Mouse (Mus musculus): ENCODE results near the gene Wdr44. TPM values are rescaled to one million over a fixed set of nuclear protein-coding genes. Genes with fewer than 3 reads are reported as not detected.
"Not testable (repeated sequence)": the region's sequence is repeated elsewhere in the genome, so short reads cannot be mapped to it uniquely, and the experiment has no call there.

The Wdr44 gene
- polyA plus RNA-seq, 2 experiments = 4.7 to 13.3 TPM

- no peaks in the 10 kb centered on the region for H3K36me3 ChIP-seq (ENCODE audit: control insufficient read depth, insufficient read depth, low read length)
- H3K4me3 ChIP-seq (replicated peaks; ENCODE audit: low read length) = no peak overlapping the region
- 39% methylated on average over 1 of the region's 1 CpGs for WGBS
- H3K4me2 ChIP-seq (replicated peaks; ENCODE audit: low read depth, low read length, severe bottlenecking) = no peak overlapping the region
- H3K27me3 ChIP-seq (ENCODE audit: control insufficient read depth, insufficient read depth, low read length) = no peaks in the 10 kb centered on the region
- H3K9me3 ChIP-seq (ENCODE audit: control insufficient read depth, low read length) = no peaks in the 10 kb centered on the region
- DNase-seq (ENCODE audit: low spot score) (no peak), ATAC-seq (ENCODE audit: low FRiP score, low read depth) (no peak)
- H3K9ac ChIP-seq (ENCODE audit: low read depth, low read length, severe bottlenecking) = no peak overlapping the region
- H3K4me1 ChIP-seq (ENCODE audit: control insufficient read depth, insufficient read depth, low read length) = no peaks in the 10 kb centered on the region
- H3K27ac ChIP-seq (replicated peaks; ENCODE audit: low read depth, low read length) = no peak overlapping the region
- no peak for TF ChIP-seq POLR2A (IDR thresholded peaks at IDR 0.05; ENCODE audit: borderline replicate concordance, extremely low read depth, insufficient read depth, insufficient read length)
Observed at GRCm38 (mm10) chrX:23767849-23768248, 75.0 kb downstream of the Wdr44 start.

DNA sequence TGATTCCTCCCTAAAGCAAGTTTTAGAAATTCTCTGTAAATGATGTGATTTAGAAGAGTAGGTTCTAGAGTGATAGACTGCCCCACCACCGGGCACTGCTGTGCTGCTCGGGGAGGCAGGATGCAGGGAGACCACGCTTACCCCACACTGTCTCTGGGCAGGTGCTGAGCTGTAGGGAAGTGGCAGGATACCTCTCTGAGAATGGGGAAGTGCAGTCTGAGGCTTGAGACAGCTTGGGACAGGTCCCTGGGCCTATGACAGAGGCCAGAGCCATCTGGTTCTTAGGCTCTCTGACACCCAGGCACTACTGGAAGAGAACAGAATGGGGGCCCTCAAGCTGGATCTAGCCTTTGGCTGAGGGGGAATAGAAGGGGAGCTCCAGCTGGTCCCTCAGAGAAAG lies 114.3 kb downstream of the Wdr44 start:
- Histone ChIP-seq H3K9me3 (ENCODE audit: control insufficient read depth, low read length) (no peaks in the 10 kb centered on the region), H3K4me2 (replicated peaks; ENCODE audit: low read depth, low read length, severe bottlenecking) (no peak overlapping the region), H3K4me1 (ENCODE audit: control insufficient read depth, insufficient read depth, low read length) (no peaks in the 10 kb centered on the region), H3K27ac (replicated peaks; ENCODE audit: low read depth, low read length) (no peak overlapping the region), H3K4me3 (replicated peaks; ENCODE audit: low read length) (no peak overlapping the region), H3K9ac (ENCODE audit: low read depth, low read length, severe bottlenecking) (no peak overlapping the region), H3K27me3 (ENCODE audit: control insufficient read depth, insufficient read depth, low read length) (no peaks in the 10 kb centered on the region), H3K36me3 (ENCODE audit: control insufficient read depth, insufficient read depth, low read length) (no peaks in the 10 kb centered on the region)
- no peak for TF ChIP-seq POLR2A (IDR thresholded peaks at IDR 0.05; ENCODE audit: borderline replicate concordance, extremely low read depth, insufficient read depth, insufficient read length)
- no peak for ATAC-seq (ENCODE audit: low FRiP score, low read depth)
- WGBS = 92% methylated on average over 3 of the region's 3 CpGs
- DNase-seq (ENCODE audit: low spot score) = no peak

GRCm38 (mm10) chrX:23810365-23810764 lies 117.5 kb downstream of the Wdr44 start:
- no peak overlapping the region for H3K4me2 ChIP-seq (replicated peaks; ENCODE audit: low read depth, low read length, severe bottlenecking)
- 83% methylated on average over 2 of the region's 2 CpGs for WGBS

DNA sequence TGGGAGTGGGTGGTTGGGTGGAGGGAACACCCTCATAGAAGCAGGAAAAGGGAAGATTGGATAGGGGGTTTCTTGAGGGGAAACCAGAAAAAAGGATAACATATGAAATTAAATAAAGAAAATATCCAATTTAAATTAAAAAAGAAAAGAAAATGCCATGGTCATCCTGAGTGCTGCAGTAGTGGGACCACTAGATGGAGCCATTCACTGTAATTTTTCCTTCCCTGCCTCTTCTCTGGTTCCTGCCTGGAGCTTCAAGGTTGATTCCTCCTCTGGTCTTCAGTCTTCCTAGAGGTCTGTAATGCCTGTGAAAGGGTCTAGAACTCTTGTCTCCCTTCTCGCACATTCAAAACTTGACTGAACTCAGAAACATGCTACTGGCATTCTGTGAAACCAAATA lies 120.4 kb downstream of the Wdr44 start:
- not testable (repeated sequence) for ATAC-seq (ENCODE audit: low FRiP score, low read depth); DNase-seq (ENCODE audit: low spot score)
- 80% methylated on average over 1 of the region's 1 CpGs for WGBS

More at GRCm38 (mm10) chrX:23810365-23810764, 117.5 kb downstream of the Wdr44 start:
- Histone ChIP-seq H3K27me3 (ENCODE audit: control insufficient read depth, insufficient read depth, low read length) (no peaks in the 10 kb centered on the region), H3K36me3 (ENCODE audit: control insufficient read depth, insufficient read depth, low read length) (no peaks in the 10 kb centered on the region), H3K9ac (ENCODE audit: low read depth, low read length, severe bottlenecking) (no peak overlapping the region), H3K4me3 (replicated peaks; ENCODE audit: low read length) (no peak overlapping the region), H3K4me1 (ENCODE audit: control insufficient read depth, insufficient read depth, low read length) (no peaks in the 10 kb centered on the region), H3K27ac (replicated peaks; ENCODE audit: low read depth, low read length) (no peak overlapping the region), H3K9me3 (ENCODE audit: control insufficient read depth, low read length) (no peaks in the 10 kb centered on the region)
- ATAC-seq (ENCODE audit: low FRiP score, low read depth) (no peak), DNase-seq (ENCODE audit: low spot score) (no peak)
- no peak for TF ChIP-seq POLR2A (IDR thresholded peaks at IDR 0.05; ENCODE audit: borderline replicate concordance, extremely low read depth, insufficient read depth, insufficient read length)

DNA sequence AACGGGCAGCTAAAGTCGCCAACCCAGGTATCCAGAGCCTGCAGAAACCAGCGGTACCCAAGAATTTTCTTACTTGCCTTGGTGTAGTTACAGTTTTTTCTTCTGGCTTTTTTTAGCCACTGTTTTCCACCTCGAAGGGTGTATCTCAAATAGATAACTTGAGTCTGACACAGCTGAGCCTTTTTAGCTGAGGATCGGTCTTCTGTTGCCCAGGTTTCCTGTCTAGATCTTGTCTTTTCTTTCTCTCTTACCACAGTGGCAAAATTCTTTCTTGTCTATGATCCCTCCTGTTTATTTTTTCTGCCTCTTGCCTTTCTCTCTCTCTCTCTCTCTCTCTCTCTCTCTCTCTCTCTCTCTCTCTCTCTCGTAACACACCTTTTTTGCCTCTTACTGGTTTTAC lies 130.0 kb downstream of the Wdr44 start:
- not testable (repeated sequence) for H3K27me3 ChIP-seq (ENCODE audit: control insufficient read depth, insufficient read depth, low read length); H3K4me2 ChIP-seq (replicated peaks; ENCODE audit: low read depth, low read length, severe bottlenecking); H3K36me3 ChIP-seq (ENCODE audit: control insufficient read depth, insufficient read depth, low read length); H3K9ac ChIP-seq (ENCODE audit: low read depth, low read length, severe bottlenecking); H3K27ac ChIP-seq (replicated peaks; ENCODE audit: low read depth, low read length); DNase-seq (ENCODE audit: low spot score); H3K4me3 ChIP-seq (replicated peaks; ENCODE audit: low read length); H3K4me1 ChIP-seq (ENCODE audit: control insufficient read depth, insufficient read depth, low read length); H3K9me3 ChIP-seq (ENCODE audit: control insufficient read depth, low read length); ATAC-seq (ENCODE audit: low FRiP score, low read depth)
- 88% methylated on average over 6 of the region's 6 CpGs for WGBS

More for the DNA sequence above, 120.4 kb downstream of the Wdr44 start:
- not testable (repeated sequence) for H3K9me3 ChIP-seq (ENCODE audit: control insufficient read depth, low read length); H3K4me3 ChIP-seq (replicated peaks; ENCODE audit: low read length); H3K4me2 ChIP-seq (replicated peaks; ENCODE audit: low read depth, low read length, severe bottlenecking); H3K36me3 ChIP-seq (ENCODE audit: control insufficient read depth, insufficient read depth, low read length); H3K27ac ChIP-seq (replicated peaks; ENCODE audit: low read depth, low read length); H3K9ac ChIP-seq (ENCODE audit: low read depth, low read length, severe bottlenecking); H3K4me1 ChIP-seq (ENCODE audit: control insufficient read depth, insufficient read depth, low read length); H3K27me3 ChIP-seq (ENCODE audit: control insufficient read depth, insufficient read depth, low read length)

GRCm38 (mm10) chrX:23823398-23824023 lies 130.7 kb downstream of the Wdr44 start:
- Histone ChIP-seq H3K4me3 (replicated peaks; ENCODE audit: low read length) (no peak overlapping the region), H3K4me1 (ENCODE audit: control insufficient read depth, insufficient read depth, low read length) (no peaks in the 10 kb centered on the region), H3K4me2 (replicated peaks; ENCODE audit: low read depth, low read length, severe bottlenecking) (no peak overlapping the region), H3K27me3 (ENCODE audit: control insufficient read depth, insufficient read depth, low read length) (no peaks in the 10 kb centered on the region), H3K9ac (ENCODE audit: low read depth, low read length, severe bottlenecking) (no peak overlapping the region), H3K9me3 (ENCODE audit: control insufficient read depth, low read length) (no peaks in the 10 kb centered on the region), H3K36me3 (ENCODE audit: control insufficient read depth, insufficient read depth, low read length) (no peaks in the 10 kb centered on the region), H3K27ac (replicated peaks; ENCODE audit: low read depth, low read length) (no peak overlapping the region)
- DNase-seq (ENCODE audit: low spot score) (no peak), ATAC-seq (ENCODE audit: low FRiP score, low read depth) (no peak)
- TF ChIP-seq POLR2A (IDR thresholded peaks at IDR 0.05; ENCODE audit: borderline replicate concordance, extremely low read depth, insufficient read depth, insufficient read length) = no peak
- WGBS = 59% methylated on average over 17 of the region's 19 CpGs

DNA sequence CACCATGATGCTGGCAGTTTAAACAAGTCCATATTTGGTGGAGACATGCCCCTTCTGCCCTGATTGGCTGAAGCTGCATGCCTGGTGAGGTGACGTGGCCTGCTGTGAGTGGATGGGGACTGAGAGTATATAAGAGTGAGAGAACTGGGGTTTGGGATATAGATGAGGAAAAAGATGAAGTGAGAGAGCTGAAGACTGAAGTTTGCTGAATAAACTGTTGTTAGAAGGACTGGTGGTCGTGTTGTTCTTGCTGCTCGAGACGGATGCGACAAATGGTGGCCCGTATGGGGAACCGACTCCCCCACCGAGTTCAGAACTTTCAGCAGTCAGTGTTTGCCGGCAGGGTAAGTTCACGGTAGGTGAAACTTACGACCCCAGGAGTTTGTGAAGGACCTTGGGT lies 140.9 kb downstream of the Wdr44 start:
- H3K4me1 ChIP-seq (ENCODE audit: control insufficient read depth, insufficient read depth, low read length); H3K4me2 ChIP-seq (replicated peaks; ENCODE audit: low read depth, low read length, severe bottlenecking); H3K27me3 ChIP-seq (ENCODE audit: control insufficient read depth, insufficient read depth, low read length); DNase-seq (ENCODE audit: low spot score); H3K36me3 ChIP-seq (ENCODE audit: control insufficient read depth, insufficient read depth, low read length); H3K9ac ChIP-seq (ENCODE audit: low read depth, low read length, severe bottlenecking); H3K9me3 ChIP-seq (ENCODE audit: control insufficient read depth, low read length); ATAC-seq (ENCODE audit: low FRiP score, low read depth); H3K27ac ChIP-seq (replicated peaks; ENCODE audit: low read depth, low read length); H3K4me3 ChIP-seq (replicated peaks; ENCODE audit: low read length): not testable (repeated sequence)
- WGBS = 91% methylated on average over 11 of the region's 11 CpGs

Measured in limb, embryonic 14.5 days (tissue).